Mouse (Mus musculus) 3T3-L1 (cell line): ENCODE results near the gene Mettl16.

Experiments used
- DNase-seq: peaks from one replicate; pipeline ENCODE4 v3.0.0-alpha.2; 2015; ENCODE audit warnings: low read depth, low spot score

Gene Mettl16

DNA sequence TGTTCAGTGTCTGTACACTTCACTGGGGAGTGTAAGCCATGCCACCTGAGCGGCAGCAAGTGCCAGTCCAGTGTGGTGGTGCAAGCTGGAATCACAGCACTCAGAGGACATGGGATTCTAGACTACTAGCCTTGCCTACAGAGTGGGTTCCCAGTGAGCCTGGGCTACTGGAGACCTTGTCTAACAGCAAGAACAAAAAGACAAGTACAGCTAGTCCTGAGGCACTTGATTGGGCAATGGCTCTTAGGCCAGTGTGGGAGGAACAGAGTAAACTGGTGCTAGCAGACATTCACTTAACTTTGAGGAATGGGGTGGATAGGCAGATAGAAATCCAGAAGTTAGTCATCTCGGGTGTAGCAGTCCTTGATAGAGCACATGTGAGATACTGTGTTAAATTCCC is 1.8 kb downstream of the Mettl16 start:
- no peak for DNase-seq

DNA sequence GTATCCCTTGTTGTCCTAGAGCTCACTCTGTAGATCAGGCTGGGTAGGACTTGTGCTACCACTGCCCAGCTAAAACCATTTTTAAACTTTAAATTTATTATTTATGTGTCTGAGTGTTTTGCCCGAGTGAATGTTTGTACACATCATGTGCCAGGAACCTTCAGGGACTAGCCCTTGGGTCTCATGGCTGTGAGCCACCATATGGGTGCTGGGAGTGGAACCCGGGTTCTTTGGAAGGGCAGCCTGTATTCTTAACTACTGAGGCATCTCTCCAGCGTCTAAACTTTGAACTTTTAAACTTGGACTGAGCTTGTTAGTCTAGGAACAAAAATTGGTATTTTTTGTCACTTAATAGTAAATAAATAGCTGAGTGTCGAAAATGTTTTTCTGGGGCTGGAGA is 22.2 kb downstream of the Mettl16 start:
- no peak for DNase-seq

DNA sequence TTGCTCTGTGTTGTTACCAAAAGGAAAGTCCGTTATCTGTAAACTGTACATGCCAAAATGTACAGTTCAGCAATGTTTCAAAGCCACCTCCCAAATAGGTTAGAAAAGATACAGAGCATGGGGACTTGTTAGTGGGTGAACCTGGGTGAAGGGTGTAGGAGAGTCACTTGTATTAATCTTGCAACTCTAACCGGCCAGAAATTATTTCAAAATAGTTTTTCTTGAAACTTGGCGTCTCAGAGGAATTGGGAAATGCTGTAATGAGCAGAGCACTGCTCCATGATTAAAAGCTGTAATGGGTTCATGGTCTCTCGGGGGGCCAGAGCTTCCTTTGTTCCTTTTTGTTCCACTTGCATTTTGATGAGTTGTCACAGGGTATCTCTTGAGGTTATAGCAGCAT is 30.0 kb downstream of the Mettl16 start:
- no peak for DNase-seq

DNA sequence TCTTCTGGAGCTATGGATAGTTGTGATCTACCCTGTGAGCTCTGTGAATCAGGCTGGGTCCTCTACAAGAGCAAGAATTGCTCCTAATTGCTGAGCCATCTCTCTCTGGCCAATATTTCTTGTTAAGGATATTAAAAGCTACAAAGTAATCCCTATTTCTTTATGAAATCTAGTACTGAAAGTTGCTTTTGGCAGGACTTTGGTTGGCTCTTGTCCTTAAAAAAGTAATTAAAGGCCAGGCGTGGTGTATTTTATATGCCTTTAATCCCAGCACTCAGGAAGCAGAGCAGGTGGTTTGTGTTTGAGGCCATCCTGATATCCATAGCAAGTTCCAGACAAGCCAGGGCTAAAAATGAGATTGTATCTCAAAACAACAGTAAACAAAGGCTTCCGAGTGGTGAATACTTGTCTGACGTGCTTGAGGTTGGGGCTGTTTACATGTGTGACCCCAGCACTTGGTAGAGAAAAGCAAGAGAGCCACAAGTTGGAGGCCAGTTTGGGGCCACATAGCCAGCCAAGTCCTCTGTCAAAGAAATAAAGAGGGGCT is 33.5 kb downstream of the Mettl16 start:
- no peak for DNase-seq

DNA sequence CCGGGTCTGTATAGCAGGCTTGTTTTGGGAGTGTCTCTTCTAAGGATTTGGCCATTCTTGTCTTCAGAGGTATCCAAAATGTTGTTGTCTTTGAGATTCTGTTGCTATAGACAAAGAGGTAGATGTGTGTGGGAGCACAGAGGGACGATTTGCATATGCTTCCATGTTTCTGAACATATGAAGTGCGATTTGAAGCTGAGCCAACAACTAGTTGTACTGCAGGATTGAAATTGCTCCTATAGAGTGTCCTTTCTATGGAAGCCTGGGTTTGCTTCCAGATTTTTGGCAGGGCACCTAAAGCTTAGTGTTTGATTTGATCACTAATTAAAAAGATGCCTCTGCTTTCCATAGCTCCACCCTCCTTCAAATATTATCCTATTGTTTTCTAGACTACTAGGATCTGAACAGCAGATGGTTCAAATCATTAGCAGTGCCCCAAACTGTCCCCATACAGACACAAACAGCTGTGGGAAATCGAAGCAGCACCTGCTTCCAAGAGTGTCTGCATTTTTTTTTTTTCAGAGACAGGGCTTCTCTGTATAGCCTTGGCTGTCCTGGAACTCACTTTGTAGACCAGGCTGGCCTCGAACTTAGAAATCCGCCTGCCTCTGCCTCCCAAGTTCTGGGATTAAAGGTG is 36.7 kb downstream of the Mettl16 start:
- no peak for DNase-seq

DNA sequence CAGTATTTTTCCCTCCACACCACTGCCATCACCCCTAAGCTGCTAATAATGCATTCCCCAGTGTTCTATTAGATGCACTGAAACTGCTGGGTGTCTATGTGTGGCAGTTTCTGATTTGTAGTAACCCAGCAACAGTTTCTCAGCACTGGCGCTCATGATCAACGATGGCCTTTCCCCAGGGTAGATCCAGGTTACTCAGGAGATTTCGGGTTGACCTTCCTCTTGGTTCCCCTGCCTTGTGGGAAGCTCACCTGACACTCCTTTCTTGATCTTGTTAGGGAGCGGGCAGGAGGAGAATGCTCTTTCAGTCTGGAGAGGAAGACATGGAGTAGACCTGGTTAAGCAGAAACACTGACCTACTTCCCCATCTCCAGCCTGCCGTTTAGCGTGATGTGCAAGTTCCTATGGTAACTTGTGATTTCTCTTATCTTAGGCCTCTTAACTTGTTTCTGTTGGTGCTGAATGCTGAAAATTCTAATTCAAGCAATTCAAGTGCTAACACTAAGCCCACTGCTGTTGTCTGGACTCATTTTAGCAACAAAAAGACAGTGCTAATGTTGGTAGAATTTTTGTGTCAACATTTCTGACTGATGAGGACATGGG is 37.7 kb downstream of the Mettl16 start:
- DNase-seq, result no peak

DNA sequence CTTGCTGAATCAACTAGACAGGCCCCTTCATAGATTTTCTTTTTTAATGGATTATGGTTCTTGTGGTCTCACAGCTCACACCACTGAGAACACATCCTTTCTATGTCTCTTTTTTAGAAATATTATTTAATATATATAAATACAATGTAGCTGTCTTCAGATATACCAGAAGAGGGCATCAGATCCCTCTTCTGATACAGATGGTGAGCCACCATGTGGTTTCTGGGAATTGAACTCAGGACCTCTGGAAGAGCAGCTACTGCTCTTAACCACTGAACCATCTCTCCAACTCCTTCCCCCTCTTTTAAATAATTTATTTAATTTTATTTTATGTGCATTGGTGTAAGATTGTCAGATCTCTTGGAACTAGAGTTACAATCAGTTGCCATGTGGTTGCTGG is 39.5 kb downstream of the Mettl16 start:
- DNase-seq, result peak; percentile 34

DNA sequence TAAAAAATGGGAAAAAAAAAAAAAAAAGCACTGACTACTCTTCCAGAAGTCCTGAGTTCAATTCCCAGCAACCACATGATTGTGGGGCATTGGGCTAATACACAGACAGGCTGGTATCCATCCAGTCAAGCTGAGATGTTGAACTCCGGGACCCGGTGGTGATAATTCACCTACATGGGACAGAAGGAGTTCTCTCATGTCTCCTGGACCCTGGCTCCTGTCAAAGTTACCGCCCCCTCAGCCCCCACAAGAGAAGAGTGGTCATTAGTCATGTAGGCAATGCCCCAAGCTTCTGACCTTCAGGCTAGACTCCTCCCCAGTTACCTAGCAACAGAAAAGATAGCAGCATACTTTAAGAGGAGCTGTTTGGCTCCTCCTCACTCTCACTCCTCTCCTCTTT is 40.4 kb downstream of the Mettl16 start:
- peak; percentile 34 for DNase-seq

DNA sequence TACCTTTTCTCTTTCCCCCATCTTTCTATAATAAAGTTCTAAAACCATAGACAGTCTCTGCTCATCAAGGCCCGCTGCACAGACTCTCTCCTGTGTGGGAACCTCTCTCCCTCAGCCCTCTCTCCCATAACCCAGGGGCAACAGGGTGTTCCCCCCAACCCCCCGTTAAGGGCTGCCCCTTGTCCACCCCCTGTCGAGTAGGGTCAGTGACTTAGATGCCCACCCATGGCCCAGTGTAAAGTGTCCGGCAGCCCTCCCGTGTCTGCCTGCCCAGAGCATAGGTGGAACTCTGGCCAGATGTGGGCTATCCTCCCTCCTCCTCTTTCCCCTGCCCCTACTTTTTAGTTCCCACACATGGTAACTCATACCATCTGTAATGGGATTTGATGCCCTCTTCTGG is 40.9 kb downstream of the Mettl16 start:
- DNase-seq, result no peak

DNA sequence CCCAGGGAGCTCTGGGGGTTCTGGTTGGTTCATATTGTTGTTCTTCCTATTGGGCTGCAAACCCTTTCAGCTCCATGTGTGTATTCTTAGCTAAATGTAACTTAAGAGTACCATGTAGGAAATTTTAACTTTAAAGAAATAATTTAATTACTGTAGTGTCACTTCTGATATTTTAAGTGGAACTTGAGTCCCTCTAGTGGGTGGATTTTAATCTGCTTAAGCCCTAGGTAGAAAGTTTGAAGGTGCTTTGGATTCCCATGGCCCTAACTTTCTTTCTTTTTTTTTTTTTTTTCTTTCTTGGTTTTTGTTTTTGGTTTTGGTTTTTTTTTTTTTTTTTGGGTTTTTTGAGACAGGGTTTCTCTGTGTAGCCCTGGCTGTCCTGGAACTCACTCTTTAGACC is 45.2 kb downstream of the Mettl16 start:
- DNase-seq, result peak; percentile 29

DNA sequence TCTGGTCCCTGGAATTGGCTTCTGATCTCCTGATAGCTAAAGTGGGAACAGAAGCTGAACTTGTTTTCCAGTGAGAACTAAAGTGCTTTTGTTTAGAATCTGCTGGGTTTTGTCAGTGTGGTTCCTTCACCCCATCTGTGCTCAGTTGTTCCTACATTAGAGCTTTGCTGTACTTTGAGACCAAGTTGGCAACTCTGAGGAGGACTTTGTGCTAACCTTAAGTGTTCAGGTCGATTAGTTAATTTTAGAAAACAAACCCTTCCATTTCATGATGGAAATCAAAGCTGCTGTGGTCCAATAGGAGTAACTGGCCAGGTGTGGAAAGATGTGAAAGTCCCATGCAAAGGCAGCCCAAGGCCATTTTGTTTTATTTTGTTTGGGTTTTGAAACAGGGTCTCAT is 50.3 kb downstream of the Mettl16 start:
- DNase-seq, result no peak

DNA sequence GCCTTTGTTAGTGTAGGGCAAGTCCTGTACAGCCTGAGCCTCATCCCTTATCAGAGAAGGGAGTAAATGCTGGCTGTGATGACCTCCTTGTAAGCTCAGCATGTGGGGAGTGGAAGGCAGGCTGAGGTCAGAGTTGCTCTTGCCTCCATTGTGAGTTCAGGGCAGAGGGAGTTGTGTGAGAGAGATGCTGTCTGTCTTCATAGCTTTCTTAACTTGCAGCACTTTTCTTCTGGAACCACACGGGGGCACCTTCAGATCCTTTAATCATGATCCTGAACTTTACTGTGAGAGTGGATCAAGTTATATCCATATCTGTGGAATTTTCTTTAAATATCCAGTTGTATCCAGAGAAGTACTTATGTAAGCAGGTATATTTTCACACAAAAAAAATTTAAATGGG is 50.8 kb downstream of the Mettl16 start:
- peak; percentile 75 for DNase-seq

DNA sequence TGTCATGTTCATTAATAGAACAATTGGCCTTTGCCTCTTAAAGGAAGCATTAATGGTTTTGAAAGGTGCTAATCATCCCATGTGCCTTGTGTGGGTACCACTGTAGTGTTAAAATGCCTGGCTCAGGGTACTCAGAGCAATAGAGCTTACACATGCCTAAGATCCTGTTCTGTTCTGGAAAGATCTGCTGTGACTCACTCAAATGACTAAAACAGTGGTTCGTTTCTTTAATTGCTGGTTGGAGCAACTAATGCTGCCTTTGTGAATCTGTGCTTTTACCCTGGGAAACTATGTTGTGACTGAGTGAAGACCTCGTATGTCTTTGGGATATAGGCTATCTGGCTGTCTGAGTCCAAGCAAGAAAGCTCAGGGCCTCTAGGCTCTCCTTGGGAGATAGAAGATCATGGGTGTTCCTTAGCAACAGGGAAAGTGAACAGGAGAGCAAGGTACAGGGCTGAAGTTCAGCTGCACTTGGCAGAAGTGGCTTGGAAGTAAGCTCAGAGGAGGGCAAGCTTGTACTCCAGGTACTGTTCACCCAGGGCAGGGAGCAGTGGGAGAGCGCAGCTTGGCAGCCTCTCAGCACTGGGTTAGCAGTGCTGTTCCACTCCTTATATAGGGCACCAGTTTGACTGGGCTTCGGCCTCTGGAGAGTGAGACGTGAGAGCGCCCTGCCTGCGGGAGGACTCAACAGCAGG is 52.3 kb downstream of the Mettl16 start:
- DNase-seq, result no peak

DNA sequence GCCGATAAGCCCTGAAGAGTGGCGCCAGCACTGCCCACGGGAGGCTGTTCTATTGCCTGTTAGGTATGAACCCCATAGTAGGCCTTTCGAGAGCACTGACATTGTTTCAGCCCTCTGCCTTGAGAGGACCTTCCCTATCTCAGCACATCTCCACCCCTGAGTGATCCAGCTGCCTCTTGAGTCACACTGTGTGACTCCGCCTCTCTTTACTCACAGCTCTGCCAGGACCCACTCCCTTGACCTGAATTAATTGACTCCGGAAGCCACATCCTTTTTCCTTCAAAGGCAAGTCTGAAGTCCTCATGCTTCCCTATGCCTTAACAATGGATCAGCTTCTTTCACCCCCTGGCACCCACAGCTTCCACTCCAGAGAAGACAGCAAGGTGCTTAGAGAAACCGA is 55.5 kb downstream of the Mettl16 start:
- DNase-seq, result peak; percentile 80

DNA sequence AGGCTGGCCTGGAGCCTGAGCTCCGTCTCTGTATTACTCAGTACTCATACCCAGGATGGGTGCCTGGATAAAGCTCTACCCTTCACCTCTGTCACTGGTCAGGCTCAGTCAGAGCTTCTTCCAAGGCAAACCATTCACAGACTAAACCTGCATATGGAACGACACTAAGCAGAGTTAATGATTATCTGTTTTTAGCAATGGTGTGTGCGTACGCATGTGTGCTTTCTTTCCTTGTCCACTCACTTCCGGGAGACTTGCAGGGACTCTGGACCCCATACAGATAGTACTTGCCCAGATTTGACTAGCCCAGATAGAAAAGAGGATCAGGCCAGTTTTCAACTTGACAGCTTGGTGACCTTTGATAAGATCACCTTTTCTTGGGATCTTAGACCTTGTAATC is 56.1 kb downstream of the Mettl16 start:
- DNase-seq, result no peak

DNA sequence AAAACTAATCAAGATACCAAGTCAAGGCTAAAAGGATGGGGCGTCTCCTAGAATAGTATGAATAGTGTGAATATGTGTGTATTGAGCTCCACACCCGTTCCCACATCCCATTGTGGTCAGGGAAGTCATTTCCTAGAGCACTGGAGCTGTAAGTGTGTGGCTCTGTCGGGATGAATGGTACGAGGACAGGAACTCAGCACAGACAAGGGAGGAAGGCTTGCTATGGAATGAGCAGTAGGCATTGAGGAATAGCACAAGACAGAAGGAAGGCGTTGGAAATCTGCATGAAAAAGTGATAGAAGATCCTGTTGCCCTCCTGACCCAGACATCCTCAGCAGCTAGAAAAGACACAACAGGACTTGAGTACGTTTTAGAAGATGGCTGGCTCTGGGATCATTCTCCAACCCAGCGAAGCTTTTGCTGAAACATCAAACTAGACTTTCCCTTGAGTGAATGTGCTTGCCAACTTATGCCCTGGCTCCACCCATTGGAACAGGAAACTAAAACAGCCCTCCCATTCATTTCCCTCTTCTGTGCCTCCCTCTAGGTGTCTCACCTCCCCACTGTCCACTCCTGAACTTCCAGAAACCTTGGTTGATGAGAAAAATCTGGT is 57.3 kb downstream of the Mettl16 start:
- peak; percentile 46 for DNase-seq

DNA sequence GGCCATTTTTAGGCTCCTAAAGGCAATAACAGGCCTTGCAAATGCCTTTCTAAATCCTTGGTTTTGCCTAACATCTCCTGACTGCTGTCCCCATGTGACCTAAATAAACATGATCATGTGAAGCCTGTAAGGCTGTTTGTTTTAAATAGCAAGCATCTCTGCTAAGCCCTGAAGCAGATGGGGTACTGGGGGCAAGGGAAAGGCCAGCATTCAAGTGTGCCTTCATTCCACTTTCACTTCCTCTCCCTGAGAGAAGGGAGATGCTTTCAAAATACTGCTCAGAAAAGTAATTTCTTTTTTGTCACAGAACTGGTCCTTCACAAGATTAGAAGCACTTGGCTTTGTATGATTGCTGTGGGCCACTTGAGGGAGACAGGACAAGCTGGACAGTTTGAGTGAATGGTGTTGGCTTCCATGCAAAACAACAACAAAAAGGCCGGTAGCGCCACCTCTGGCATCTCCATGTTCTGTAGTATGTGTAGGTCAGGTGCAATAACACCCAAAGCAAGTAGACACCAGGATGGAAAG is 57.8 kb downstream of the Mettl16 start:
- DNase-seq, result no peak

DNA sequence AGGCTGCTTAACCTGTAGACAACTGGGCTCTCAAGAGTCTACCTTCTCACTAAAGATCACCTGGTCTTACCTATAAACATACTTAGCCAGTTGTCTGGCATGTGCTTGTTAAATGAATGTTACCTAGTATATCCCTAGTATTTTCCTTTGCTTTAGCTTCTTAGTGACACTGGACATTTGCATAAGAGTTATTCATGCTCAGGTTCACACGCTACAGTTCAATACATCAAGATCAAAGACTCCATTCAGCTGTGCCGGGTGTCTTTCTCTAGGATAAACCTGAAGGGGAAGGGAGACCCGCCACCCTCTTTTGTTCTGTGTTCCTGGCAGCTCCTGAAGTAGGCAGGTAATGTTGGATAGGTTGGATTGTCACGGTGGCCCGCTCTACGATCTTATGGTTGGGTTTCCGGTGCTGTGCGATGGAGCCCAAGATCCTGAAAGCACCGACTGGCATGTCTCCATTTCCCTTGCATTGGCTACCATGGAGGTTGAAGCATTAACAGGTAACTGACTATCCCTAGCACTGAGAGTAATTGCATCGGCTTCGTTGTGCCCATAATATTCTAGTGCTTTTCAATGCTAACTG is 58.4 kb downstream of the Mettl16 start:
- no peak for DNase-seq

DNA sequence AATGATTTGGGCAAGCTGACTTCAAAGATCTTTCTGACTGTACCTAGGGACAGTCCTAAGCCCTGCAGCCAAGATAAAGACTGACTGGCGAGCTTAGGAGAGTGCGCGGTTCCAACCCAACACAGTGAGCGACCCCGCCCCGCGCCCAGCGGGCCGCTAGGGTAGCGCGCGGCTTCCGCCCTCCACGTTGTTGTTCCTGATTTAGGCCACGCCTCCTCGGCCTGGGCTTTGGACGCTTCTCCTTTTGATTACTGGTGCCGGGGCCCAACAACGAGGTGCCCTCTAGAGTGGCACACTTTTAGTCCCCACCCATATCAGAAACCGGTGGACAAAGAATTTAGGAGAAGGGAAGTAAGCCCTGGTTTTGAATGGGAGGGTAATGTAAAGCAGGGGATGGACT is 59.2 kb downstream of the Mettl16 start:
- peak; percentile 90 for DNase-seq

DNA sequence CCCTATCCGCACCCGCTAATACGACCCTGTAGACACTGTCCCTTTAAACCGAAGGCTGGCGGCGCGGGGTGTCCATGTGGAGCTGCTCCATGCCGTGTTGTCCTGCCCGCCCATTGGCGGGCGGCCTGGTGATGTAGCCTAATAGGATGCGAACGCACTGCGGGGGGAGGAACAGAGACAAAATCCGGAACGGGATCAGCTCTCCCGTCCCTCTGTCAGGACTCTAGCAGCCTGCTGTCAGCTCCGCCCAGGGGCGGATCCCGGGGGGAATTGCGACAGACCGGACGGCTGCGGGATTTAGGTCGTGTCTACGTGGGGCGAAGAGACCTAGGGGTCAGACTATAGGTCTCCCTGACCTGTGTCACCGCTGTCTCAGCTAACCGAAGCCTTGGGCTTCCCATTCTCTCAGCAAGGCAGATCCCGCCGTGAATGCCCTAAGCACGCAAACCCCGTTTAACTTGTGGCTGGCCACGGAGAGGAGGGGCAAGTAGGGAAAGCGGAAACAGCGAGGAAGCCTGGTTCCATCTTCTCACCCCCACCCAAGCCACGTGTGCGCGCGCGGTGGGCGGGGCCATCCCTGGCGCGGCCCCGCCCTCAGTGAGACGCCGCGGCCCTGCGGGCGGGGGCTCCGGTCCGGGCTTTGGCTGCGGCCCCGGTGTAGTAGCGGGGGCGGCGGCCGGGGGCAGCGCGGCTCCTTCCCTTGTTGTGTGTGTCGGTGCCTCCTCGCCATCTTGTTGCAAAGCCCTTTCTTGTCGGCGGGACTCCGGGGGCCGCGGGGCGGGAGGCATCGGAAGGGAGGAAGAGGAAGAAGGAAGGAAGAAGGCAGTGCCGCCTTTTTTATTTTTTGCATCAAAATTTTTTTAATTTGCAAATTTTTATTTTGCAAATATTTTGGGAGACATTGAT is 59.9 kb downstream of the Mettl16 start, which contains the start of gene Mnt:
TSS of gene Mnt (plus strand) at position 665 of the 906 bp plus-strand sequence.
- peak; percentile 99 for DNase-seq

DNA sequence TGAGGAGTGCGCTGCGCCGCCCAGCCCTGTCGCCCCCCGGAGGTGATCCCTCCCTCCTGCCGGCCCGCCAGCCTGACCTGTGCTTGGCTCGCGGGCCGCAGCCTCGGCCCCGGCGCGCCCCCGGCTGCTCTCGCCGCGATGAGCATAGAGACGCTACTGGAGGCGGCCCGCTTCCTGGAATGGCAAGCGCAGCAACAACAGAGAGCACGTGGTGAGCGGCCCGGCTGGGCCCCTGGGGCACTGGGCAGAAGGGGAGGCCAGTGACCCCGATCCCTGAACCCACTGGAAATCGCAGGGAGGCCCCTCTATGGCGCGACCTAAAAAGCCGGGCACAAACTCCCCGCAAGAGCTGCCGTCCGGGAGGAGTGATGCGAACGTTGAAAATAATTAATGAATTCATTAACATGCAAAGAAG is 60.6 kb downstream of the Mettl16 start:
- peak; percentile 68 for DNase-seq
